Mouse (Mus musculus): Measurements from ENCODE around the gene Myadml2. TPM values are rescaled to one million over a fixed set of nuclear protein-coding genes. Genes with fewer than 3 reads are reported as not detected.

The Myadml2 gene
- polyA plus RNA-seq, 1 experiment from 2014 or later: 0.78 TPM

GRCm38 (mm10) chr11:120633520-120634343, 14.2 kb downstream of the Myadml2 start, which contains the start of gene Mafg:
TSS of gene Mafg (minus strand) at chr11:120633600.
- H3K27me3 ChIP-seq: no peaks in the 10 kb centered on the region
- peak within 1 kb of the TSS; percentile 88 for H3K4me2 ChIP-seq (replicated peaks)
- peak within 1 kb of the TSS; percentile 87 for H3K27ac ChIP-seq
- H3K4me3 ChIP-seq (replicated peaks): peak within 1 kb of the TSS; percentile 95
- 12% methylated on average over 57 of the region's 58 CpGs for WGBS
- H3K4me1 ChIP-seq (replicated peaks): peaks cover 33% of the 10 kb centered on the region
- peak; percentile 92 for ATAC-seq
- peak within 1 kb of the TSS; percentile 92 for H3K9ac ChIP-seq (replicated peaks)
- peaks cover 9% of the 10 kb centered on the region for H3K36me3 ChIP-seq
- no peaks in the 10 kb centered on the region for H3K9me3 ChIP-seq

- peak; percentile 86 for ATAC-seq
Measured at GRCm38 (mm10) chr11:120632559-120633519, 15.1 kb downstream of the Myadml2 start.

GRCm38 (mm10) chr11:120631726-120632448, 16.1 kb downstream of the Myadml2 start:
- Histone ChIP-seq H3K36me3 (peaks cover 23% of the 10 kb centered on the region), H3K9me3 (no peaks in the 10 kb centered on the region), H3K4me2 (replicated peaks) (peak overlapping the region; percentile 88), H3K4me1 (replicated peaks) (peaks cover 33% of the 10 kb centered on the region), H3K27me3 (no peaks in the 10 kb centered on the region), H3K4me3 (replicated peaks) (peak overlapping the region; percentile 95), H3K27ac (peak overlapping the region; percentile 87; the same call in 1 of the 2 replicates), H3K9ac (replicated peaks) (peak overlapping the region; percentile 92)
- 58% methylated on average over 4 of the region's 4 CpGs for WGBS
- no peak for ATAC-seq

More at GRCm38 (mm10) chr11:120632559-120633519, 15.1 kb downstream of the Myadml2 start:
- Histone ChIP-seq H3K36me3 (peaks cover 13% of the 10 kb centered on the region), H3K9ac (replicated peaks) (peak overlapping the region; percentile 92), H3K9me3 (no peaks in the 10 kb centered on the region), H3K27me3 (no peaks in the 10 kb centered on the region), H3K4me3 (replicated peaks) (peak overlapping the region; percentile 95), H3K4me2 (replicated peaks) (peak overlapping the region; percentile 88), H3K4me1 (replicated peaks) (peaks cover 33% of the 10 kb centered on the region), H3K27ac (peak overlapping the region; percentile 87)
- under 1% methylated on average over 110 of the region's 116 CpGs for WGBS

- Histone ChIP-seq H3K27ac (no peak overlapping the region), H3K9me3 (no peaks in the 10 kb centered on the region), H3K4me1 (replicated peaks) (peaks cover 33% of the 10 kb centered on the region), H3K9ac (replicated peaks) (peak overlapping the region; percentile 92), H3K36me3 (peaks cover 30% of the 10 kb centered on the region), H3K27me3 (no peaks in the 10 kb centered on the region), H3K4me2 (replicated peaks) (peak overlapping the region; percentile 88; the same call in 1 of the 2 replicates), H3K4me3 (replicated peaks) (peak overlapping the region; percentile 95)
- ATAC-seq: no peak
- 43% methylated on average over 7 of the region's 7 CpGs for WGBS
Measured at GRCm38 (mm10) chr11:120630881-120631725, 16.9 kb downstream of the Myadml2 start.

- ATAC-seq: no peak
- no peaks in the 10 kb centered on the region for H3K27me3 ChIP-seq
- WGBS: 29% methylated on average over 5 of the region's 5 CpGs
- peak overlapping the region; percentile 57 for H3K9ac ChIP-seq (replicated peaks)
- no peak overlapping the region for H3K27ac ChIP-seq
- no peaks in the 10 kb centered on the region for H3K9me3 ChIP-seq
- peak overlapping the region; percentile 9; the same call in 1 of the 2 replicates for H3K4me2 ChIP-seq (replicated peaks)
- peaks cover 36% of the 10 kb centered on the region for H3K4me1 ChIP-seq (replicated peaks)
- peak overlapping the region; percentile 2; the same call in 1 of the 2 replicates for H3K4me3 ChIP-seq (replicated peaks)
- peaks cover 30% of the 10 kb centered on the region for H3K36me3 ChIP-seq
Measured at GRCm38 (mm10) chr11:120630401-120630871, 17.5 kb downstream of the Myadml2 start.

- ATAC-seq: no peak
- H3K4me1 ChIP-seq (replicated peaks): peaks cover 41% of the 10 kb centered on the region
- 22% methylated on average over 5 of the region's 7 CpGs for WGBS
- peaks cover 30% of the 10 kb centered on the region for H3K36me3 ChIP-seq
- peak overlapping the region; percentile 9; the same call in 1 of the 2 replicates for H3K4me2 ChIP-seq (replicated peaks)
- no peaks in the 10 kb centered on the region for H3K9me3 ChIP-seq
- no peak overlapping the region for H3K27ac ChIP-seq
- no peaks in the 10 kb centered on the region for H3K27me3 ChIP-seq
- peak overlapping the region; percentile 57 for H3K9ac ChIP-seq (replicated peaks)
- H3K4me3 ChIP-seq (replicated peaks): 0 out of 2 replicates have a peak overlapping the region, but pooled peaks have one; percentile 2
Measured at GRCm38 (mm10) chr11:120629911-120630310, 18.0 kb downstream of the Myadml2 start.

GRCm38 (mm10) chr11:120629341-120629730, 18.6 kb downstream of the Myadml2 start:
- Histone ChIP-seq H3K4me1 (replicated peaks) (peaks cover 42% of the 10 kb centered on the region), H3K27me3 (no peaks in the 10 kb centered on the region), H3K4me3 (replicated peaks) (no peak overlapping the region), H3K4me2 (replicated peaks) (no peak overlapping the region), H3K27ac (no peak overlapping the region), H3K9ac (replicated peaks) (peak overlapping the region; percentile 57; the same call in 1 of the 2 replicates), H3K9me3 (no peaks in the 10 kb centered on the region), H3K36me3 (peaks cover 30% of the 10 kb centered on the region)
- no peak for ATAC-seq
- WGBS: 72% methylated on average over 23 of the region's 23 CpGs

GRCm38 (mm10) chr11:120628601-120629340, 19.2 kb downstream of the Myadml2 start:
- Histone ChIP-seq H3K4me1 (replicated peaks) (peaks cover 47% of the 10 kb centered on the region), H3K36me3 (peaks cover 30% of the 10 kb centered on the region), H3K4me3 (replicated peaks) (no peak overlapping the region), H3K9ac (replicated peaks) (no peak overlapping the region), H3K4me2 (replicated peaks) (no peak overlapping the region), H3K9me3 (no peaks in the 10 kb centered on the region), H3K27me3 (no peaks in the 10 kb centered on the region), H3K27ac (no peak overlapping the region)
- ATAC-seq: no peak
- 94% methylated on average over 23 of the region's 23 CpGs for WGBS

GRCm38 (mm10) chr11:120627468-120628300, 20.3 kb downstream of the Myadml2 start:
- Histone ChIP-seq H3K9me3 (no peaks in the 10 kb centered on the region), H3K4me1 (replicated peaks) (peaks cover 53% of the 10 kb centered on the region), H3K27ac (no peak overlapping the region), H3K4me2 (replicated peaks) (no peak overlapping the region), H3K27me3 (no peaks in the 10 kb centered on the region), H3K9ac (replicated peaks) (no peak overlapping the region), H3K36me3 (peaks cover 37% of the 10 kb centered on the region), H3K4me3 (replicated peaks) (no peak overlapping the region)
- ATAC-seq: no peak
- 82% methylated on average over 22 of the region's 22 CpGs for WGBS

All from midbrain, embryonic 13.5 days (tissue).